In the genomic region with DNA sequence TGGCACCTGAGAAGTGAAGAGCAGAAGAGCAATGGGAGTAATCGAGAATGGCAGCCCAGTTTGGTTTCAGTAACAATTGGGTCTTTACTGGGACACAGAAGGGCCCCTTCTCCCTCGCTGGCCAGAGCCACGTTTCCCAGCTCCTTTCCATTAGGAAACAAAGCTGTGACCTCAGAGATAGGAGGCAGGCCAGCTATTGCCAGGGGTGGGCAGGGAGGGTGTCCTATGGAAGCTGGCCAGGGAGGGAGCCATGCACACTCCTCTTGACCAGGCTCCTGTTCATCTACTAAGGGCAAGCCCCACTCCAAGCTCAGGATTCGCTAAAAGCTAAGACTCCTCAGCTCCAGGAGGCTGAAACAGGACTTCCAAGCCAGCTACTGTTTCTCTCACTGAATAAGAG, we compare ENCODE assay signal across 9 mouse cellular contexts. TPM values are rescaled to one million over a fixed set of nuclear protein-coding genes. Genes with fewer than 3 reads are reported as not detected.
DNase-seq lines count a peak whose midpoint lies in the region; ATAC-seq and TF ChIP-seq lines count a peak whose summit lies in the region.
"Had no signal": no experiment of that assay in that cellular context is flagged by ENCODE, and none has a peak within 500 bp of the region (broad histone marks: within the 10 kb centered on the region; RNA-seq: fewer than 3 reads in every experiment).

No protein-coding gene starts in this region.

- H3K27ac ChIP-seq in lung, embryonic 14.5 days (ENCODE audit: low read depth): peak overlapping the region; percentile 100; the same call in 1 of the 2 replicates
- H3K27ac ChIP-seq in forebrain, postnatal 0 days (ENCODE audit: low read depth, low read length): no peak overlapping the region
- H3K27ac ChIP-seq in limb, embryonic 12.5 days: peak overlapping the region; percentile 99; the same call in 1 of the 2 replicates
- peak overlapping the region; percentile 99; the same call in 1 of the 2 replicates for H3K27ac ChIP-seq in stomach, embryonic 15.5 days

- H3K36me3 ChIP-seq in lung, embryonic 14.5 days (ENCODE audit: insufficient read depth): peaks cover 14% of the 10 kb centered on the region
- H3K36me3 ChIP-seq in forebrain, postnatal 0 days (ENCODE audit: insufficient read depth): peaks cover 11% of the 10 kb centered on the region
- H3K36me3 ChIP-seq in limb, embryonic 12.5 days: peaks cover 16% of the 10 kb centered on the region
- peaks cover 10% of the 10 kb centered on the region; the same call in 1 of the 2 replicates for H3K36me3 ChIP-seq in stomach, embryonic 15.5 days

- no peaks in the 10 kb centered on the region for H3K27me3 ChIP-seq in lung, embryonic 14.5 days (ENCODE audit: insufficient read depth, low read length)
- H3K27me3 ChIP-seq in forebrain, postnatal 0 days (ENCODE audit: insufficient read depth, low read length): no peaks in the 10 kb centered on the region
- H3K27me3 ChIP-seq in limb, embryonic 12.5 days: no peaks in the 10 kb centered on the region
- H3K27me3 ChIP-seq in stomach, embryonic 15.5 days (replicated peaks): no peaks in the 10 kb centered on the region

- peak overlapping the region; percentile 94 for H3K4me3 ChIP-seq in lung, embryonic 14.5 days (ENCODE audit: low read depth, low read length)
- H3K4me3 ChIP-seq in forebrain, postnatal 0 days (ENCODE audit: low read depth, low read length): no peak overlapping the region
- peak overlapping the region; percentile 90 for H3K4me3 ChIP-seq in limb, embryonic 12.5 days (replicated peaks)
- H3K4me3 ChIP-seq in stomach, embryonic 15.5 days (replicated peaks): peak overlapping the region; percentile 93

- H3K9ac ChIP-seq in lung, embryonic 14.5 days: peak overlapping the region; percentile 95
- H3K9ac ChIP-seq in forebrain, postnatal 0 days: 0 out of 2 replicates have a peak overlapping the region, but pooled peaks have one; percentile 14
- peak overlapping the region; percentile 96; the same call in 1 of the 2 replicates for H3K9ac ChIP-seq in limb, embryonic 12.5 days (replicated peaks)
- no peak overlapping the region for H3K9ac ChIP-seq in stomach, embryonic 15.5 days

- no peak for ATAC-seq in lung, embryonic 14.5 days (ENCODE audit: insufficient read depth)
- ATAC-seq in forebrain, postnatal 0 days: no peak
- ATAC-seq in limb, embryonic 12.5 days (ENCODE audit: insufficient number of reproducible peaks, insufficient read depth, low FRiP score, low TSS enrichment, low read depth): no peak
- ATAC-seq in stomach, embryonic 15.5 days (ENCODE audit: insufficient read depth, low FRiP score, low read depth): no peak

- H3K4me1 ChIP-seq in lung, embryonic 14.5 days (ENCODE audit: insufficient read depth): peaks cover 15% of the 10 kb centered on the region
- peaks cover 12% of the 10 kb centered on the region for H3K4me1 ChIP-seq in forebrain, postnatal 0 days (ENCODE audit: insufficient read depth)
- H3K4me1 ChIP-seq in limb, embryonic 12.5 days (replicated peaks): peaks cover 57% of the 10 kb centered on the region
- H3K4me1 ChIP-seq in stomach, embryonic 15.5 days: peaks cover 43% of the 10 kb centered on the region

- H3K9me3 ChIP-seq in lung, embryonic 14.5 days (ENCODE audit: low read depth, low read length): no peaks in the 10 kb centered on the region
- H3K9me3 ChIP-seq in forebrain, postnatal 0 days (ENCODE audit: low read length): no peaks in the 10 kb centered on the region
- no peaks in the 10 kb centered on the region for H3K9me3 ChIP-seq in limb, embryonic 12.5 days
- H3K9me3 ChIP-seq in stomach, embryonic 15.5 days: no peaks in the 10 kb centered on the region

- WGBS in lung, embryonic 14.5 days: 18% methylated on average over 4 of the region's 4 CpGs
- WGBS in forebrain, postnatal 0 days: 7% methylated on average over 4 of the region's 4 CpGs
- 9% methylated on average over 4 of the region's 4 CpGs for WGBS in limb, embryonic 12.5 days
- WGBS in stomach, embryonic 15.5 days: 30% methylated on average over 4 of the region's 4 CpGs

- H3K4me2 ChIP-seq in lung, embryonic 14.5 days: peak overlapping the region; percentile 98
- H3K4me2 ChIP-seq in forebrain, postnatal 0 days (ENCODE audit: low read depth): peak overlapping the region; percentile 96; the same call in 1 of the 2 replicates
- H3K4me2 ChIP-seq in limb, embryonic 12.5 days: peak overlapping the region; percentile 100
- peak overlapping the region; percentile 68 for H3K4me2 ChIP-seq in stomach, embryonic 15.5 days

- DNase-seq in lung, embryonic 14.5 days: no peak
- DNase-seq in lung, postnatal 10 days: no peak
- no peak for DNase-seq in forebrain, postnatal 0 days
- DNase-seq in cerebellum, postnatal 4 days (ENCODE audit: low spot score in 2 of 2): no peak
- no peak for DNase-seq in left cerebral cortex, adult 18-20 months (ENCODE audit: low spot score in 2 of 2)
- DNase-seq: cerebellum, adult 2 months had no signal

- no peak for TF ChIP-seq CTCF in lung, embryonic 14.5 days (IDR thresholded peaks at IDR 0.05; ENCODE audit: low read depth)
- no peak for TF ChIP-seq CTCF in forebrain, postnatal 0 days (IDR thresholded peaks at IDR 0.05; ENCODE audit: low read depth)

RNA-seq across cellular contexts. Expression of a gene that starts 1.1 kb away (rescaled TPM):
- 2.2 and 2.7 TPM in 2 replicates for polyA plus RNA-seq in lung, embryonic 14.5 days (2014; fragmentation: Nextera tagmentation; extraction: Ambion mirVana)
- 32.8 and 39.1 TPM in 2 replicates for total RNA-seq in forebrain, postnatal 0 days (2014; rRNA removed)
- 17.3 and 24.1 TPM in 2 replicates for polyA plus RNA-seq in forebrain, postnatal 0 days (2015; fragmentation: Nextera tagmentation; extraction: Ambion mirVana)
- 34.1 and 35.3 TPM in 2 replicates for polyA plus RNA-seq in limb, embryonic 12.5 days (2016; fragmentation: Nextera tagmentation; extraction: Ambion mirVana)
- polyA plus RNA-seq in stomach, embryonic 15.5 days (2015; fragmentation: Nextera tagmentation; extraction: Ambion mirVana): 13.6 and 15.0 TPM in 2 replicates
- 10 to 100 TPM; 20.5 to 21.0 TPM for total RNA-seq in left cerebral cortex, adult 18-20 months (2021)

RNA-seq across cellular contexts. Expression of a gene that starts 12.0 kb away (rescaled TPM):
- 18.9 and 19.9 TPM in 2 replicates for polyA plus RNA-seq in lung, embryonic 14.5 days (2014; fragmentation: Nextera tagmentation; extraction: Ambion mirVana)
- total RNA-seq in forebrain, postnatal 0 days (2014; rRNA removed): 19.3 and 25.5 TPM in 2 replicates
- polyA plus RNA-seq in forebrain, postnatal 0 days (2015; fragmentation: Nextera tagmentation; extraction: Ambion mirVana): 21.1 and 23.6 TPM in 2 replicates
- polyA plus RNA-seq in limb, embryonic 12.5 days (2016; fragmentation: Nextera tagmentation; extraction: Ambion mirVana): 24.1 and 26.8 TPM in 2 replicates
- polyA plus RNA-seq in stomach, embryonic 15.5 days (2015; fragmentation: Nextera tagmentation; extraction: Ambion mirVana): 24.9 and 27.2 TPM in 2 replicates
- total RNA-seq in left cerebral cortex, adult 18-20 months (2021): 10 to 100 TPM; 11.5 to 11.9 TPM

RNA-seq across cellular contexts. Expression of a gene that starts 20.0 kb away (rescaled TPM):
- polyA plus RNA-seq in lung, embryonic 14.5 days (2014; fragmentation: Nextera tagmentation; extraction: Ambion mirVana): not detected in 2 replicates
- total RNA-seq in forebrain, postnatal 0 days (2014; rRNA removed): 0.38 TPM in 1 of 2 replicates, not detected in the other
- polyA plus RNA-seq in forebrain, postnatal 0 days (2015; fragmentation: Nextera tagmentation; extraction: Ambion mirVana): 0.27 TPM in 1 of 2 replicates, not detected in the other
- 0.67 and 0.74 TPM in 2 replicates for polyA plus RNA-seq in limb, embryonic 12.5 days (2016; fragmentation: Nextera tagmentation; extraction: Ambion mirVana)
- polyA plus RNA-seq in stomach, embryonic 15.5 days (2015; fragmentation: Nextera tagmentation; extraction: Ambion mirVana): not detected in 2 replicates
- under 1 TPM in 1 of 2 experiments, not detected in 1; 0.77 TPM for total RNA-seq in left cerebral cortex, adult 18-20 months (2021)
- polyA plus RNA-seq: liver, embryonic 16.5 days had no signal

RNA-seq across cellular contexts. Expression of a gene that starts 22.6 kb away (rescaled TPM):
- polyA plus RNA-seq in lung, embryonic 14.5 days (2014; fragmentation: Nextera tagmentation; extraction: Ambion mirVana): 11.6 and 11.7 TPM in 2 replicates
- 6.3 and 9.8 TPM in 2 replicates for total RNA-seq in forebrain, postnatal 0 days (2014; rRNA removed)
- polyA plus RNA-seq in forebrain, postnatal 0 days (2015; fragmentation: Nextera tagmentation; extraction: Ambion mirVana): 4.5 and 5.3 TPM in 2 replicates
- 18.5 and 19.0 TPM in 2 replicates for polyA plus RNA-seq in limb, embryonic 12.5 days (2016; fragmentation: Nextera tagmentation; extraction: Ambion mirVana)
- polyA plus RNA-seq in stomach, embryonic 15.5 days (2015; fragmentation: Nextera tagmentation; extraction: Ambion mirVana): 19.5 and 20.5 TPM in 2 replicates
- total RNA-seq in left cerebral cortex, adult 18-20 months (2021): 1 to 10 TPM; 5.4 to 5.9 TPM

RNA-seq across cellular contexts. Expression of a gene that starts 47.6 kb away (rescaled TPM):
- polyA plus RNA-seq in lung, embryonic 14.5 days (2014; fragmentation: Nextera tagmentation; extraction: Ambion mirVana): 5.4 and 5.9 TPM in 2 replicates
- 25.6 and 29.1 TPM in 2 replicates for total RNA-seq in forebrain, postnatal 0 days (2014; rRNA removed)
- 3.7 and 4.8 TPM in 2 replicates for polyA plus RNA-seq in forebrain, postnatal 0 days (2015; fragmentation: Nextera tagmentation; extraction: Ambion mirVana)
- polyA plus RNA-seq in limb, embryonic 12.5 days (2016; fragmentation: Nextera tagmentation; extraction: Ambion mirVana): 4.4 and 5.9 TPM in 2 replicates
- 3.6 and 4.3 TPM in 2 replicates for polyA plus RNA-seq in stomach, embryonic 15.5 days (2015; fragmentation: Nextera tagmentation; extraction: Ambion mirVana)
- 10 to 100 TPM; 31.7 to 34.6 TPM for total RNA-seq in left cerebral cortex, adult 18-20 months (2021)
